12 mouse cellular contexts compared by ENCODE assay signal in the genomic region with DNA sequence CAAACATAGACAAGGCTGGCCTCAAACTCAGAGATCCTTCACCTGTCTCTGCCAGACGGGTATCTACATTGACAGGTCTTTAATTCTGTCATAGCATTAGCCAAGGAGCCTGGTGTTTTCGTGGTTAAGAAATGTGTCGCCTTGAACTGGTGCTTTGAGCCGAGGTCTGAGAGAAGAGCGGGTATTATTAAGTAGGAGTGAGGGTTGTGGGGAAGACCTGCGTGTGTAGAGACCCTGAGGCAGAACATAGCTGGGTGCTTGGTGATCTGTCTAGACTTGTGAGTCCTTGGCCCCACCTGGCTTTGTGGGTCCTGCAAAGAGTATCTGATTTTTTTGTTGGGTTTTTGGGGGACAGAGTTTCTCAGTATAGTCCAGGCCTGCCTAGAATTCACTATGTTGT. TPM values are rescaled to one million over a fixed set of nuclear protein-coding genes. Genes with fewer than 3 reads are reported as not detected.
A peak's percentile ranks its signal among the peaks of the same experiment; 100 is the strongest.
DNase-seq lines count a peak whose midpoint lies in the region; ATAC-seq lines count a peak whose summit lies in the region.
"Had no signal": no experiment of that assay in that cellular context is flagged by ENCODE, and none has a peak within 500 bp of the region (broad histone marks: within the 10 kb centered on the region; RNA-seq: fewer than 3 reads in every experiment).

No protein-coding gene starts in this region.

- no peaks in the 10 kb centered on the region for H3K27me3 ChIP-seq in forebrain, embryonic 10.5 days (ENCODE audit: poor library complexity, severe bottlenecking)
- no peaks in the 10 kb centered on the region for H3K27me3 ChIP-seq in forebrain, embryonic 12.5 days
- H3K27me3 ChIP-seq in limb, embryonic 15.5 days: no peaks in the 10 kb centered on the region
- H3K27me3 ChIP-seq in limb, embryonic 10.5 days (ENCODE audit: low read depth, poor library complexity, severe bottlenecking): no peaks in the 10 kb centered on the region
- H3K27me3 ChIP-seq: neural tube, embryonic 12.5 days had no signal

- H3K79me2 ChIP-seq in macrophage (ENCODE audit: inconsistent target): peaks cover 96% of the 10 kb centered on the region

- 0 out of 2 replicates have a peak overlapping the region, but pooled peaks have one; percentile 8 for H3K27ac ChIP-seq in forebrain, embryonic 10.5 days
- H3K27ac ChIP-seq in forebrain, embryonic 12.5 days: no peak overlapping the region
- H3K27ac ChIP-seq in limb, embryonic 15.5 days: peak overlapping the region; percentile 54; the same call in 1 of the 2 replicates
- no peak overlapping the region for H3K27ac ChIP-seq in limb, embryonic 10.5 days
- peak overlapping the region; percentile 92 for H3K27ac ChIP-seq in macrophage
- H3K27ac ChIP-seq: neural tube, embryonic 12.5 days had no signal

- 86% methylated on average over 6 of the region's 6 CpGs for WGBS in forebrain, embryonic 10.5 days
- WGBS in forebrain, embryonic 12.5 days: 82% methylated on average over 6 of the region's 6 CpGs
- 63% methylated on average over 6 of the region's 6 CpGs for WGBS in limb, embryonic 15.5 days
- WGBS in limb, embryonic 10.5 days: 84% methylated on average over 6 of the region's 6 CpGs
- WGBS in macrophage (ENCODE audit: missing documents): 66% methylated on average over 6 of the region's 6 CpGs

- no peak overlapping the region for H3K4me3 ChIP-seq in forebrain, embryonic 10.5 days
- no peak overlapping the region for H3K4me3 ChIP-seq in forebrain, embryonic 12.5 days (replicated peaks)
- H3K4me3 ChIP-seq in limb, embryonic 15.5 days: no peak overlapping the region
- H3K4me3 ChIP-seq in limb, embryonic 10.5 days: no peak overlapping the region
- H3K4me3 ChIP-seq in macrophage (ENCODE audit: inconsistent target): no peak overlapping the region
- H3K4me3 ChIP-seq: neural tube, embryonic 12.5 days had no signal

- DNase-seq in forebrain, embryonic 10.5 days (ENCODE audit: extremely low spot score, low spot score): no peak
- no peak for DNase-seq in limb, embryonic 10.5 days (ENCODE audit: low spot score)
- DNase-seq in CD4-positive helper T cell, adult 2 months (ENCODE audit: low read depth, low spot score): peak; percentile 32
- DNase-seq in ovary, postnatal 10 days (ENCODE audit: low spot score): no peak
- DNase-seq in adipocyte (ENCODE audit: low spot score): no peak
- DNase-seq: left cerebral cortex, postnatal 4 days; lung, embryonic 14.5 days had no signal

- peaks cover 30% of the 10 kb centered on the region for H3K36me3 ChIP-seq in forebrain, embryonic 10.5 days (replicated peaks)
- peaks cover 27% of the 10 kb centered on the region for H3K36me3 ChIP-seq in forebrain, embryonic 12.5 days (replicated peaks)
- peaks cover 55% of the 10 kb centered on the region for H3K36me3 ChIP-seq in limb, embryonic 15.5 days
- peaks cover 64% of the 10 kb centered on the region for H3K36me3 ChIP-seq in limb, embryonic 10.5 days
- H3K36me3 ChIP-seq in macrophage (ENCODE audit: inconsistent target): peaks cover 44% of the 10 kb centered on the region; the same call in 1 of the 2 replicates

- no peak overlapping the region for H3K4me2 ChIP-seq in forebrain, embryonic 12.5 days
- H3K4me2 ChIP-seq in limb, embryonic 15.5 days: no peak overlapping the region

- H3K9me3 ChIP-seq in forebrain, embryonic 10.5 days: no peaks in the 10 kb centered on the region
- no peaks in the 10 kb centered on the region for H3K9me3 ChIP-seq in forebrain, embryonic 12.5 days
- no peaks in the 10 kb centered on the region for H3K9me3 ChIP-seq in limb, embryonic 15.5 days
- H3K9me3 ChIP-seq in limb, embryonic 10.5 days (replicated peaks): no peaks in the 10 kb centered on the region
- H3K9me3 ChIP-seq: midbrain, embryonic 10.5 days; neural tube, embryonic 12.5 days had no signal

- peaks cover 30% of the 10 kb centered on the region for H3K4me1 ChIP-seq in forebrain, embryonic 10.5 days
- peaks cover 15% of the 10 kb centered on the region for H3K4me1 ChIP-seq in forebrain, embryonic 12.5 days
- H3K4me1 ChIP-seq in limb, embryonic 15.5 days: peaks cover 26% of the 10 kb centered on the region
- H3K4me1 ChIP-seq in limb, embryonic 10.5 days: peaks cover 20% of the 10 kb centered on the region

- H3K9ac ChIP-seq in forebrain, embryonic 12.5 days: no peak overlapping the region
- H3K9ac ChIP-seq in limb, embryonic 15.5 days: no peak overlapping the region

- ATAC-seq in forebrain, embryonic 12.5 days (ENCODE audit: low FRiP score): no peak
- no peak for ATAC-seq in limb, embryonic 15.5 days (ENCODE audit: insufficient number of reproducible peaks, low FRiP score, low TSS enrichment, low read depth)

RNA-seq across cellular contexts. Expression of gene Trex1, which starts 5.7 kb away (rescaled TPM):
- 7.6 and 9.1 TPM in 2 replicates for polyA plus RNA-seq in forebrain, embryonic 10.5 days (2016; fragmentation: Nextera tagmentation; extraction: Ambion mirVana)
- polyA plus RNA-seq in forebrain, embryonic 12.5 days (2016; fragmentation: Nextera tagmentation; extraction: Ambion mirVana): 8.4 and 8.9 TPM in 2 replicates
- polyA plus RNA-seq in limb, embryonic 15.5 days (2015; fragmentation: Nextera tagmentation; extraction: Ambion mirVana): 16.0 and 17.2 TPM in 2 replicates
- 7.5 and 9.4 TPM in 2 replicates for polyA plus RNA-seq in limb, embryonic 10.5 days (2016; fragmentation: Nextera tagmentation; extraction: Ambion mirVana)
- total RNA-seq in macrophage (2018; cell fraction: chromatin; rRNA removed): 100 to 1,000 TPM in 6 of 26 experiments, 10 to 100 TPM in 20; 13.2 to 148 (median 71.9) TPM
- total RNA-seq in macrophage (2018; cell fraction: cytosol; rRNA removed): 100 to 1,000 TPM; 110 to 746 (median 420) TPM
- total RNA-seq in macrophage (2018; cell fraction: nucleus; rRNA removed): 100 to 1,000 TPM in 20 of 26 experiments, 10 to 100 TPM in 6; 43.6 to 424 (median 173) TPM
- 60.4 to 194 TPM (median 98.8 TPM) in 3 replicates for polyA plus RNA-seq in macrophage (2018)

RNA-seq across cellular contexts. Expression of gene Shisa5, which starts 15.5 kb away (rescaled TPM):
- 29.7 and 31.5 TPM in 2 replicates for polyA plus RNA-seq in forebrain, embryonic 10.5 days (2016; fragmentation: Nextera tagmentation; extraction: Ambion mirVana)
- 35.6 and 37.3 TPM in 2 replicates for polyA plus RNA-seq in forebrain, embryonic 12.5 days (2016; fragmentation: Nextera tagmentation; extraction: Ambion mirVana)
- polyA plus RNA-seq in limb, embryonic 15.5 days (2015; fragmentation: Nextera tagmentation; extraction: Ambion mirVana): 108 and 123 TPM in 2 replicates
- 36.1 and 44.4 TPM in 2 replicates for polyA plus RNA-seq in limb, embryonic 10.5 days (2016; fragmentation: Nextera tagmentation; extraction: Ambion mirVana)
- total RNA-seq in macrophage (2018; cell fraction: chromatin; rRNA removed): 100 to 1,000 TPM in 11 of 26 experiments, 10 to 100 TPM in 15; 37.8 to 248 (median 84.3) TPM
- total RNA-seq in macrophage (2018; cell fraction: cytosol; rRNA removed): 100 to 1,000 TPM; 280 to 394 (median 346) TPM
- 100 to 1,000 TPM; 148 to 355 (median 263) TPM for total RNA-seq in macrophage (2018; cell fraction: nucleus; rRNA removed)
- polyA plus RNA-seq in macrophage (2018): 392 to 901 TPM (median 421 TPM) in 3 replicates

RNA-seq across cellular contexts. Expression of gene Atrip, which starts 20.1 kb away (rescaled TPM):
- polyA plus RNA-seq in forebrain, embryonic 10.5 days (2016; fragmentation: Nextera tagmentation; extraction: Ambion mirVana): 34.9 and 35.0 TPM in 2 replicates
- polyA plus RNA-seq in forebrain, embryonic 12.5 days (2016; fragmentation: Nextera tagmentation; extraction: Ambion mirVana): 32.4 and 32.5 TPM in 2 replicates
- polyA plus RNA-seq in limb, embryonic 15.5 days (2015; fragmentation: Nextera tagmentation; extraction: Ambion mirVana): 25.4 and 27.4 TPM in 2 replicates
- polyA plus RNA-seq in limb, embryonic 10.5 days (2016; fragmentation: Nextera tagmentation; extraction: Ambion mirVana): 35.3 and 36.8 TPM in 2 replicates
- 10 to 100 TPM; 13.2 to 53.4 (median 28.6) TPM for total RNA-seq in macrophage (2018; cell fraction: chromatin; rRNA removed)
- 1 to 10 TPM; 4.5 to 9.4 (median 7.0) TPM for total RNA-seq in macrophage (2018; cell fraction: cytosol; rRNA removed)
- 10 to 100 TPM; 14.5 to 35.1 (median 26.2) TPM for total RNA-seq in macrophage (2018; cell fraction: nucleus; rRNA removed)
- 6.3 to 9.1 TPM (median 6.5 TPM) in 3 replicates for polyA plus RNA-seq in macrophage (2018)

RNA-seq across cellular contexts. Expression of gene Ccdc51, which starts 28.4 kb away (rescaled TPM):
- 13.3 and 14.7 TPM in 2 replicates for polyA plus RNA-seq in forebrain, embryonic 10.5 days (2016; fragmentation: Nextera tagmentation; extraction: Ambion mirVana)
- polyA plus RNA-seq in forebrain, embryonic 12.5 days (2016; fragmentation: Nextera tagmentation; extraction: Ambion mirVana): 13.9 and 14.9 TPM in 2 replicates
- polyA plus RNA-seq in limb, embryonic 15.5 days (2015; fragmentation: Nextera tagmentation; extraction: Ambion mirVana): 12.5 and 13.6 TPM in 2 replicates
- 13.6 and 14.1 TPM in 2 replicates for polyA plus RNA-seq in limb, embryonic 10.5 days (2016; fragmentation: Nextera tagmentation; extraction: Ambion mirVana)
- 10 to 100 TPM in 4 of 26 experiments, 1 to 10 TPM in 19, under 1 TPM in 3; 0.62 to 14.4 (median 4.9) TPM for total RNA-seq in macrophage (2018; cell fraction: chromatin; rRNA removed)
- 1 to 10 TPM; 1.1 to 7.7 (median 6.1) TPM for total RNA-seq in macrophage (2018; cell fraction: cytosol; rRNA removed)
- total RNA-seq in macrophage (2018; cell fraction: nucleus; rRNA removed): 1 to 10 TPM; 1.2 to 9.9 (median 4.3) TPM
- polyA plus RNA-seq in macrophage (2018): 2.5 to 7.4 TPM (median 5.7 TPM) in 3 replicates

RNA-seq across cellular contexts. Expression of gene Tma7, which starts 28.5 kb away (rescaled TPM):
- polyA plus RNA-seq in forebrain, embryonic 10.5 days (2016; fragmentation: Nextera tagmentation; extraction: Ambion mirVana): 793 and 804 TPM in 2 replicates
- 734 and 744 TPM in 2 replicates for polyA plus RNA-seq in forebrain, embryonic 12.5 days (2016; fragmentation: Nextera tagmentation; extraction: Ambion mirVana)
- polyA plus RNA-seq in limb, embryonic 15.5 days (2015; fragmentation: Nextera tagmentation; extraction: Ambion mirVana): 487 and 558 TPM in 2 replicates
- 805 and 864 TPM in 2 replicates for polyA plus RNA-seq in limb, embryonic 10.5 days (2016; fragmentation: Nextera tagmentation; extraction: Ambion mirVana)
- 10 to 100 TPM in 21 of 26 experiments, 1 to 10 TPM in 5; 4.6 to 65.9 (median 19.8) TPM for total RNA-seq in macrophage (2018; cell fraction: chromatin; rRNA removed)
- 100 to 1,000 TPM; 278 to 533 (median 333) TPM for total RNA-seq in macrophage (2018; cell fraction: cytosol; rRNA removed)
- 100 to 1,000 TPM in 11 of 26 experiments, 10 to 100 TPM in 15; 39.7 to 195 (median 77.8) TPM for total RNA-seq in macrophage (2018; cell fraction: nucleus; rRNA removed)
- polyA plus RNA-seq in macrophage (2018): 294 to 336 TPM (median 314 TPM) in 3 replicates

Comparison
In these comparisons a context has a peak if more than half of its experiments do, and no peak if none do; other contexts are left out.
1. H3K27ac ChIP-seq: peak in forebrain, embryonic 10.5 days (single experiment), limb, embryonic 15.5 days (single experiment) and macrophage (single experiment); none in forebrain, embryonic 12.5 days (single experiment) and limb, embryonic 10.5 days (single experiment).